Mouse (Mus musculus): Measurements from ENCODE around the gene Arnt. TPM values are rescaled to one million over a fixed set of nuclear protein-coding genes. Genes with fewer than 3 reads are reported as not detected.

The Arnt gene
- polyA plus RNA-seq, 1 experiment, result 43.3 TPM

DNA sequence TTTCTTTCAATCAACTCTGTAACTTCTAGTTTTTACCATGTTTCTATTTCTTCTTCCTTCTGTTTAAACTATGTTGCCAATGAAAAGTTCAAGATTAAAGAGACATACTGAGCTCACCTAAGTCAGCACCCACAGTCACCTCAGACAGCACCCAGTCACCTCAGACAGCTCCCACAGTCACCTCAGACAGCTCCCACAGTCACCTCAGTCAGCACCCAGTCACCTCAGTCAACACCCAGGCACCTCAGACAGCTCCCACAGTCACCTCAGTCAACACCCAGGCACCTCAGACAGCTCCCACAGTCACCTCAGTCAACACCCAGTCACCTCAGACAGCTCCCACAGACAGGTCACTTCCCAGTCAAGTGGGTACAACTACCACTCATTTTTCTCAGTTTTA lies 108.0 kb downstream of the Arnt start:
- Histone ChIP-seq H3K4me1 (ENCODE audit: control insufficient read depth, insufficient read depth, low read length) (no peaks in the 10 kb centered on the region), H3K4me3 (ENCODE audit: insufficient read depth, low read length) (no peak overlapping the region), H3K27ac (ENCODE audit: insufficient read depth, low read depth, low read length) (no peak overlapping the region)
- TF ChIP-seq CTCF (IDR thresholded peaks at IDR 0.05; ENCODE audit: low read depth, low read length), result no peak
- no peak for TF ChIP-seq POLR2A (IDR thresholded peaks at IDR 0.05; ENCODE audit: borderline replicate concordance, low read depth, low read length)

DNA sequence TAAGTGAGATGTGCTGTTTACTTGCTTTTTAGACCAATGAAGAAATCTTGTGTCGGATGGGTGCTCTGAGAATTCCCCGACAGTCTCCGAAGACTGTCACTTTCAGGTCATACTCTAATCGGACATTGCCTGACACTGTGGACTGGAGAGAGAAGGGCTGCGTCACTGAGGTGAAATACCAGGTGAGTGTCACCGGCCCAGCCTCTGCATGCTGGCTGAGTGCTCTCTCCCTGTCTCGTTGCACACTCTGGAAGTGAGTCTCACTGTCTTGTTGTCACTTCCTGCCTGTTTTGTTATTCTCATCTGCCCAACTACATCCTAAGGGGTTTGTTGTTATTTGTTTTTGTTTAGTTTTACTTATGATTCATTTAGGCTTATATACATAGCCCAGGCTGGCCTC lies 108.8 kb downstream of the Arnt start:
- no peaks in the 10 kb centered on the region for H3K4me1 ChIP-seq (ENCODE audit: control insufficient read depth, insufficient read depth, low read length)
- no peak for TF ChIP-seq CTCF (IDR thresholded peaks at IDR 0.05; ENCODE audit: low read depth, low read length)
- TF ChIP-seq POLR2A (IDR thresholded peaks at IDR 0.05; ENCODE audit: borderline replicate concordance, low read depth, low read length), result no peak
- H3K27ac ChIP-seq (ENCODE audit: insufficient read depth, low read depth, low read length), result no peak overlapping the region
- no peak overlapping the region for H3K4me3 ChIP-seq (ENCODE audit: insufficient read depth, low read length)

Other genes starting within 250 kb of the Arnt start
- 36.4 and 38.8 TPM in 2 replicates for gene Gabpb2, start 216.5 kb upstream of the Arnt start, polyA plus RNA-seq (2012; ENCODE audit: insufficient read depth, insufficient read length, missing spikeins)
- gene Cdc42se1, start 205.7 kb upstream of the Arnt start, polyA plus RNA-seq (2012; ENCODE audit: insufficient read depth, insufficient read length, missing spikeins), result 128 and 133 TPM in 2 replicates
- gene Mllt11, start 202.2 kb upstream of the Arnt start, polyA plus RNA-seq (2012; ENCODE audit: insufficient read depth, insufficient read length, missing spikeins), result 19.7 and 23.3 TPM in 2 replicates
- gene Gm128, start 192.8 kb upstream of the Arnt start, polyA plus RNA-seq (2012; ENCODE audit: insufficient read depth, insufficient read length, missing spikeins), result not detected in 2 replicates
- not detected in 2 replicates for gene Bnipl, start 183.2 kb upstream of the Arnt start, polyA plus RNA-seq (2012; ENCODE audit: insufficient read depth, insufficient read length, missing spikeins)
- 50.7 and 70.7 TPM in 2 replicates for gene Mindy1, start 153.0 kb upstream of the Arnt start, polyA plus RNA-seq (2012; ENCODE audit: insufficient read depth, insufficient read length, missing spikeins)
- gene Prune1, start 152.3 kb upstream of the Arnt start, polyA plus RNA-seq (2012; ENCODE audit: insufficient read depth, insufficient read length, missing spikeins), result 15.6 and 16.6 TPM in 2 replicates
- 11.1 and 15.4 TPM in 2 replicates for gene Anxa9, start 127.2 kb upstream of the Arnt start, polyA plus RNA-seq (2012; ENCODE audit: insufficient read depth, insufficient read length, missing spikeins)
- 173 and 186 TPM in 2 replicates for gene Cers2, start 119.6 kb upstream of the Arnt start, polyA plus RNA-seq (2012; ENCODE audit: insufficient read depth, insufficient read length, missing spikeins)
- gene Setdb1, start 77.2 kb upstream of the Arnt start, polyA plus RNA-seq (2012; ENCODE audit: insufficient read depth, insufficient read length, missing spikeins), result 34.2 and 37.2 TPM in 2 replicates
- gene 4930558C23Rik, start 31.5 kb upstream of the Arnt start, polyA plus RNA-seq (2012; ENCODE audit: insufficient read depth, insufficient read length, missing spikeins), result not detected in 2 replicates
- gene Ctsk, start 64.9 kb downstream of the Arnt start, polyA plus RNA-seq (2012; ENCODE audit: insufficient read depth, insufficient read length, missing spikeins), result 10.9 and 12.6 TPM in 2 replicates
- 5,285 and 5,524 TPM in 2 replicates for gene Ctss, start 92.4 kb downstream of the Arnt start, polyA plus RNA-seq (2012; ENCODE audit: insufficient read depth, insufficient read length, missing spikeins)
- gene Hormad1, start 125.3 kb downstream of the Arnt start, polyA plus RNA-seq (2012; ENCODE audit: insufficient read depth, insufficient read length, missing spikeins), result not detected in 2 replicates
- gene Golph3l, start 154.5 kb downstream of the Arnt start, polyA plus RNA-seq (2012; ENCODE audit: insufficient read depth, insufficient read length, missing spikeins), result 66.3 and 75.3 TPM in 2 replicates
- gene Ensa, start 190.6 kb downstream of the Arnt start, polyA plus RNA-seq (2012; ENCODE audit: insufficient read depth, insufficient read length, missing spikeins), result 99.2 and 115 TPM in 2 replicates
- gene Mcl1, start 224.4 kb downstream of the Arnt start, polyA plus RNA-seq (2012; ENCODE audit: insufficient read depth, insufficient read length, missing spikeins), result 565 and 578 TPM in 2 replicates

All from bone marrow macrophage, adult 2 months (primary cell).